Mouse (Mus musculus) liver, embryonic 14.5 days (tissue): Measurements from ENCODE around the gene Zscan29. TPM values are rescaled to one million over a fixed set of nuclear protein-coding genes. Genes with fewer than 3 reads are reported as not detected.

Experiments
- ATAC-seq: fragments of 200-750 bp; cut with Nextera tagmentation; 2 replicates; pipeline ENCODE4 v1.8.0; 2017; ENCODE audit warnings: moderate number of reproducible peaks, mild to moderate bottlenecking, moderate library complexity; ENCODE audit not compliant: insufficient read depth
- DNase-seq, 3 experiments: peaks; one replicate each; pipeline ENCODE4 v3.0.0-alpha.2; 2012 to 2013; ENCODE audit warnings: low read depth in 3 of 3, low spot score in 3 of 3
- H3K27ac ChIP-seq: fragments of 300-500 bp; sonication (generic); 2 replicates; pipeline ENCODE4 v1.5.1; 2014; ENCODE audit warnings: moderate library complexity, mild to moderate bottlenecking, control low read depth, inconsistent platforms
- H3K27me3 ChIP-seq: fragments of 300-500 bp; sonication (generic); 2 replicates; pipeline ENCODE4 v1.6.1; 2014; ENCODE audit warnings: mild to moderate bottlenecking, low read length, moderate library complexity; ENCODE audit not compliant: control insufficient read depth, insufficient read depth
- H3K36me3 ChIP-seq: fragments of 300-500 bp; sonication (generic); replicated peaks from 2 replicates; pipeline ENCODE4 v1.6.1; 2014; ENCODE audit warnings: low read depth; ENCODE audit not compliant: control insufficient read depth, insufficient read depth
- H3K4me1 ChIP-seq, 2 experiments: fragments of 200-500 bp in 1 of 2; fragments of 300-500 bp in 1 of 2; sonication (generic) in 1 of 2; replicated peaks; 2 replicates each; pipeline ENCODE4 v1.6.1; 2012 to 2014; ENCODE audit warnings: antibody characterized with exemption in 1 of 2, inconsistent platforms in 1 of 2, low read length in 1 of 2; ENCODE audit not compliant: control insufficient read depth in 2 of 2, insufficient read depth in 2 of 2
- H3K4me2 ChIP-seq: fragments of 300-500 bp; sonication (generic); 2 replicates; pipeline ENCODE4 v1.6.1; 2014; ENCODE audit warnings: low read depth, mild to moderate bottlenecking, control low read depth, moderate library complexity
- H3K4me3 ChIP-seq, 2 experiments: fragments of 200-500 bp in 1 of 2; fragments of 300-500 bp in 1 of 2; sonication (generic) in 1 of 2; 2 replicates each; pipeline ENCODE4 v1.5.1; 2012 to 2014; ENCODE audit warnings: low read depth in 2 of 2, low read length in 2 of 2, mild to moderate bottlenecking in 2 of 2, control low read depth in 1 of 2, inconsistent platforms in 1 of 2, moderate library complexity in 1 of 2; ENCODE audit not compliant: insufficient read depth in 1 of 2
- H3K9ac ChIP-seq: fragments of 300-500 bp; sonication (generic); replicated peaks from 2 replicates; pipeline ENCODE4 v1.6.1; 2014; ENCODE audit warnings: mild to moderate bottlenecking, control low read depth, moderate library complexity
- H3K9me3 ChIP-seq: fragments of 300-500 bp; sonication (generic); 2 replicates; pipeline ENCODE4 v1.6.1; 2016; ENCODE audit warnings: low read length, mixed read lengths; ENCODE audit not compliant: control insufficient read depth
- CTCF ChIP-seq: IDR thresholded peaks from 2 replicates; pipeline ENCODE4 v1.5.1; 2016; ENCODE audit warnings: antibody characterized with exemption, low read depth, control low read depth
- EP300 ChIP-seq: IDR thresholded peaks from 2 replicates; pipeline ENCODE4 v1.6.1; 2016; ENCODE audit warnings: antibody characterized with exemption, low read depth
- WGBS: fragments of 180-500 bp; shearing (Covaris S2); extraction: QIAGEN DNeasy Blood & Tissue Kit; methylation state at CpG from one replicate; pipeline ENCODE4 v1.1.7; 2014; ENCODE audit not compliant: insufficient replicate concordance; 5-methylcytosine and 5-hydroxymethylcytosine counted together
- polyA plus RNA-seq, 2 experiments: library from polyadenylated mRNA; depleted of rRNA in 1 of 2; stranded (reverse) in 1 of 2; unstranded in 1 of 2; fragments of >200 nt; fragmentation: Nextera tagmentation in 1 of 2; extraction: Ambion mirVana in 1 of 2; gene quantifications; 2 replicates each; pipeline versions ENCODE4 v1.2.1 to v1.2.3; 2012 to 2014

Gene Zscan29
- polyA plus RNA-seq (2012; rRNA removed) = 1.5 and 2.0 TPM in 2 replicates
- 2.8 and 3.1 TPM in 2 replicates for polyA plus RNA-seq (2014; fragmentation: Nextera tagmentation; extraction: Ambion mirVana)

DNA sequence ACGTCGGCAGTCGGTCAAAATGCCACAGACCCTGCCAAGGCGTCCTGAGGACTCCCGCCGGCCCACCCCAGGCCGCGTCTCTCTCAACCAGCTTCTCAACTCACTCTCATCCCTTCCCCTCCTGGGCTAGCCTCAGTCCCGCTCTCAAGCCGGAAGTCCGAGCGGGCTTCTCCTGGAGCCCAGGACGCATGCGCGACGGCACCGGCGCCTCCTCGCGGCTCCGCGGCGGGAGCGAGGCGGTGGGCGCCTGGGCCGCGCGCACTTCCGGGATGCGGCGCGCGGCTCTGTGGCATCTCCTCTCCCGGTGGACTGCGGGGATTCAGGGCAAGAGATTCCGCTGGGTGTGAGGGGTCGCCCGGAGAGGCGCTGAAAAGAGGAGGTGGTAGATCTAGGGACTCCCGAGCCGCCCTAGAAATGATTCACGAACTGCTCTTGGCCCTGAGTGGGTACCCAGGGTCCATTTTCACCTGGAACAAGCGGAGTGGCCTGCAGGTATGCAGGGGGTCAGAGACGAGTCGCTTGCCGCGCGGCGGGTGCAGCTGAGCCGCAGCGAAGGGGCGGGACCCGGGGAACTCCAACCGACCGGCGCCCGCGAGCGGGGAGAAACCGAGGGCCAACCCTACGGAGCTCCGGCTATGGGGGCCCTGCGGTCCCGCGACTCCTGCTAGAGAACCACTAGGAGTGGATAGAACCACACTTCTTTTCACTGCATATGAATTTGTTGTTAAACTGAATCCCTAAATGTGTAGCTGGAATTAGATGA is at the start of gene Zscan29:
Zscan29 (minus strand) TSS at position 146 of the 763 bp plus-strand sequence.
- Histone ChIP-seq H3K27me3 (no peaks in the 10 kb centered on the region), H3K9ac (peak within 1 kb of the TSS; percentile 75), H3K27ac (peak within 1 kb of the TSS; percentile 80), H3K36me3 (peaks cover 18% of the 10 kb centered on the region; the same call in 1 of the 2 replicates), H3K4me1 (peaks cover 9 to 13% of the 10 kb centered on the region in 2 experiments), H3K4me3 (peak within 1 kb of the TSS; percentile 65 to 95), H3K9me3 (no peaks in the 10 kb centered on the region), H3K4me2 (peak within 1 kb of the TSS; percentile 100)
- ATAC-seq (peak; percentile 95), DNase-seq (peak; percentile 79 to 85 (median 83))
- peak; percentile 35; the same call in 1 of the 2 replicates for TF ChIP-seq CTCF
- no peak for TF ChIP-seq EP300
- WGBS = under 1% methylated on average over 65 of the region's 66 CpGs

DNA sequence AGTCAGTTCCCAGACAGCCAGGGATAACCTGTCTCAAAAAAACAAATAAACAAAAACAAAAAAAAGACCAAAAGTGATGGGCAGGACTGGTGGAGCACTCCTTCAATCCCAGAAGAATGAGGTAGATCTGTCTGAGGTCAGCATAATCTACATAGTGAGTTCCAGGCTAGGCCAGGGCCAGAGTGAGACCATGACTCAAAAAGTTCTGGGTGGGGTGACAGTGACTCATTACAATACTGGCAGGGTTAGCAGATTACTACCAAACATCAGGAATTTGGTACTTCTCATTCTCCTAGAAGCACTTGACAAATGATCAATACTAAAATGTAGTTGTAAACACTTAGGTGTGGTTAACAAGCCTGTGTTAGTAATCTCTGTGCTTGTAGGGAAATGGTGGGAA is 49.1 kb upstream of the Zscan29 start:
- DNase-seq = no peak
- ATAC-seq = no peak
- no peaks in the 10 kb centered on the region for H3K4me1 ChIP-seq
- TF ChIP-seq CTCF (no peak), EP300 (no peak)
- no peak overlapping the region for H3K4me3 ChIP-seq
- H3K9ac ChIP-seq = no peak overlapping the region
- no peaks in the 10 kb centered on the region for H3K9me3 ChIP-seq
- no peaks in the 10 kb centered on the region for H3K27me3 ChIP-seq
- H3K27ac ChIP-seq = no peak overlapping the region
- peaks cover 19% of the 10 kb centered on the region for H3K36me3 ChIP-seq
- no peak overlapping the region for H3K4me2 ChIP-seq

DNA sequence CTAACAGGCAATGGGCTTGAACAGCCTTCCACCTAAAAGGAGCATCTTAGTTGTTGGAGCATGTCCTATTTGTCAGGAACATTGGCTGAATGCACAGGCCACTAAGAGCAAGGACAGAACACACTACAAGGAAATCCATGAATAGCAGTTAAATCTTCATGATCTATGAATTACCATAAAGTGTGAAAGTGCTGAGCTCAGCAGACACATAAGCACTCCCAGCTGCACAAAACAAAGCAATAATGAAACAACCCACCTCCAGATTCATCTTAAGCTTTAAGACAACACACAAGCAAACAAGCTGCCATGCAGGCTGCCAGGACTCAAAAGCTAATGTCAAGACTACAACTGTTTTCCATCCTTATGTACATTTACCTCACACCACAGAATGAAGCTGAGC is 48.3 kb upstream of the Zscan29 start:
- H3K4me3 ChIP-seq = no peak overlapping the region
- H3K36me3 ChIP-seq = peaks cover 21% of the 10 kb centered on the region
- H3K27me3 ChIP-seq = no peaks in the 10 kb centered on the region
- H3K4me2 ChIP-seq = no peak overlapping the region
- H3K27ac ChIP-seq = no peak overlapping the region
- no peaks in the 10 kb centered on the region for H3K9me3 ChIP-seq
- H3K4me1 ChIP-seq = no peaks in the 10 kb centered on the region
- ATAC-seq = no peak
- TF ChIP-seq EP300 = no peak
- TF ChIP-seq CTCF = no peak
- no peak for DNase-seq
- no peak overlapping the region for H3K9ac ChIP-seq

DNA sequence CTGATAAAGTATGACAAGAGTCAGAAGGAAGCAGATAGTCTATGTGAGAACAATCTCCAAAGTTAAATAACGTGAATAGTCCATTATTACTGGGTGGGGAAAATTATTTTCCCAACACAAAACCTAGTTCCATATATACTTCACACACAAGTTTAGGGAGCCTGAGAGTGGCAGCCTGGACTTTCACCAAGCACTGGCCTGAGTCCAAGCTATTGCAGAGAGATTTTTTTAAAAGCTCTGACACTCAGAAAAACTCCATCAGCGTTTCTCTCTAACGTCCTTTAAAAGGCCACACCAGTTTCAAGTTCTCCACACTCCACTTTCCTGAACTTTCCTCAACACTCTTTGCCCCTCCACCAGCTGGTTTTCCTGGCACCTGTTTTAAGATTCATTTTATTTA is 43.6 kb upstream of the Zscan29 start:
- DNase-seq = no peak
- Histone ChIP-seq H3K9me3 (no peaks in the 10 kb centered on the region), H3K27ac (no peak overlapping the region), H3K4me1 (no peaks in the 10 kb centered on the region), H3K27me3 (no peaks in the 10 kb centered on the region), H3K4me2 (no peak overlapping the region), H3K4me3 (no peak overlapping the region), H3K36me3 (peaks cover 21% of the 10 kb centered on the region), H3K9ac (no peak overlapping the region)
- ATAC-seq = no peak
- no peak for TF ChIP-seq EP300
- WGBS = 76% methylated on average over 3 of the region's 3 CpGs

DNA sequence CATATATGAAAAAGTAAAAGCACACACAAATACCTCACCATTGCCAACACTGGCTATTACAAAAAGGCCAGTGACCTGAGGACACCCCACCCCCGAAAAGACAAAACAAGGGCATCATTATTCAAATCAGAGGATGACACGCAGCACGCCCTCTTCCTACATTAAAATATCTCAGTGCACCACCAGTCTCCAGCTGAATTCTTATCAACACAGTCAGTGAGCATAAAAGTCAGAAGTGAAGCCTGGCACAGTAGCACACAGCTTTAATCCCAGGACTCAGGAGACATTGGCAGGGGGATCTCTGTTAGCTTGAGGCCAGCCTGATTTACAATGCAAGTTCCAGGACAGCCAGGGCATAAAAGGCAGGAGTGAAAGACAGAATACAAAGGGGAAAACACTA is 35.6 kb upstream of the Zscan29 start:
- Histone ChIP-seq H3K27ac (no peak overlapping the region), H3K4me3 (no peak overlapping the region), H3K9me3 (no peaks in the 10 kb centered on the region), H3K27me3 (no peaks in the 10 kb centered on the region), H3K36me3 (peaks cover 58% of the 10 kb centered on the region), H3K4me2 (no peak overlapping the region), H3K4me1 (peaks cover 0 to 4% of the 10 kb centered on the region in 2 experiments; a peak in 1 of 4 replicates), H3K9ac (no peak overlapping the region)
- no peak for ATAC-seq
- 52% methylated on average over 3 of the region's 3 CpGs for WGBS
- peak in 1 of 3 experiments; percentile 11 for DNase-seq
- TF ChIP-seq CTCF (no peak), EP300 (no peak)
